Mouse (Mus musculus): ENCODE results near the gene Postn. TPM values are rescaled to one million over a fixed set of nuclear protein-coding genes. Genes with fewer than 3 reads are reported as not detected.

Postn gene
- polyA plus RNA-seq, 1 experiment from 2014 or later, result 79.6 TPM

- H3K27ac ChIP-seq (ENCODE audit: low read depth, low read length), result no peak overlapping the region
- no peak for ATAC-seq (ENCODE audit: low FRiP score, low TSS enrichment)
- no peak overlapping the region for H3K4me3 ChIP-seq (ENCODE audit: low read length)
- H3K9me3 ChIP-seq (ENCODE audit: control insufficient read depth, low read length), result no peaks in the 10 kb centered on the region
- no peaks in the 10 kb centered on the region; the same call in 1 of the 2 replicates for H3K36me3 ChIP-seq (ENCODE audit: control insufficient read depth, insufficient read depth, low read length)
- no peaks in the 10 kb centered on the region for H3K4me1 ChIP-seq (ENCODE audit: control insufficient read depth, insufficient read depth, low read length)
- WGBS, result 20% methylated on average over 2 of the region's 2 CpGs
- no peak overlapping the region for H3K4me2 ChIP-seq (replicated peaks; ENCODE audit: low read depth, low read length)
- no peaks in the 10 kb centered on the region for H3K27me3 ChIP-seq (ENCODE audit: control insufficient read depth, insufficient read depth, low read length)
- H3K9ac ChIP-seq (ENCODE audit: low read depth, low read length), result no peak overlapping the region
These were observed 16.7 kb downstream of the Postn start for GRCm38 (mm10) chr3:54377647-54378046.

- 54% methylated on average over 1 of the region's 1 CpGs for WGBS
- H3K27ac ChIP-seq (ENCODE audit: low read depth, low read length), result no peak overlapping the region
- no peak overlapping the region for H3K9ac ChIP-seq (ENCODE audit: low read depth, low read length)
- no peaks in the 10 kb centered on the region for H3K4me1 ChIP-seq (ENCODE audit: control insufficient read depth, insufficient read depth, low read length)
- no peak for ATAC-seq (ENCODE audit: low FRiP score, low TSS enrichment)
- no peak overlapping the region for H3K4me2 ChIP-seq (replicated peaks; ENCODE audit: low read depth, low read length)
- H3K4me3 ChIP-seq (ENCODE audit: low read length), result no peak overlapping the region
- no peaks in the 10 kb centered on the region; the same call in 1 of the 2 replicates for H3K36me3 ChIP-seq (ENCODE audit: control insufficient read depth, insufficient read depth, low read length)
- H3K9me3 ChIP-seq (ENCODE audit: control insufficient read depth, low read length), result no peaks in the 10 kb centered on the region
- no peaks in the 10 kb centered on the region for H3K27me3 ChIP-seq (ENCODE audit: control insufficient read depth, insufficient read depth, low read length)
These were observed 17.2 kb downstream of the Postn start for GRCm38 (mm10) chr3:54378135-54378534.

GRCm38 (mm10) chr3:54379981-54380380, 19.1 kb downstream of the Postn start:
- H3K9ac ChIP-seq (ENCODE audit: low read depth, low read length), result no peak overlapping the region
- no peak for ATAC-seq (ENCODE audit: low FRiP score, low TSS enrichment)
- no peak overlapping the region for H3K4me3 ChIP-seq (ENCODE audit: low read length)
- H3K36me3 ChIP-seq (ENCODE audit: control insufficient read depth, insufficient read depth, low read length), result no peaks in the 10 kb centered on the region
- no peaks in the 10 kb centered on the region for H3K27me3 ChIP-seq (ENCODE audit: control insufficient read depth, insufficient read depth, low read length)
- no peak overlapping the region for H3K27ac ChIP-seq (ENCODE audit: low read depth, low read length)
- no peaks in the 10 kb centered on the region for H3K9me3 ChIP-seq (ENCODE audit: control insufficient read depth, low read length)
- no peak overlapping the region for H3K4me2 ChIP-seq (replicated peaks; ENCODE audit: low read depth, low read length)
- 50% methylated on average over 4 of the region's 4 CpGs for WGBS
- no peaks in the 10 kb centered on the region for H3K4me1 ChIP-seq (ENCODE audit: control insufficient read depth, insufficient read depth, low read length)

GRCm38 (mm10) chr3:54399321-54399720, 38.4 kb downstream of the Postn start:
- Histone ChIP-seq H3K4me3 (ENCODE audit: low read length) (no peak overlapping the region), H3K36me3 (ENCODE audit: control insufficient read depth, insufficient read depth, low read length) (no peaks in the 10 kb centered on the region), H3K27me3 (ENCODE audit: control insufficient read depth, insufficient read depth, low read length) (no peaks in the 10 kb centered on the region), H3K9me3 (ENCODE audit: control insufficient read depth, low read length) (no peaks in the 10 kb centered on the region), H3K9ac (ENCODE audit: low read depth, low read length) (no peak overlapping the region), H3K27ac (ENCODE audit: low read depth, low read length) (no peak overlapping the region), H3K4me1 (ENCODE audit: control insufficient read depth, insufficient read depth, low read length) (no peaks in the 10 kb centered on the region), H3K4me2 (replicated peaks; ENCODE audit: low read depth, low read length) (no peak overlapping the region)
- ATAC-seq (ENCODE audit: low FRiP score, low TSS enrichment), result no peak
- 22% methylated on average over 2 of the region's 2 CpGs for WGBS

- H3K4me1 ChIP-seq (ENCODE audit: control insufficient read depth, insufficient read depth, low read length), result no peaks in the 10 kb centered on the region
- H3K36me3 ChIP-seq (ENCODE audit: control insufficient read depth, insufficient read depth, low read length), result no peaks in the 10 kb centered on the region
- H3K9me3 ChIP-seq (ENCODE audit: control insufficient read depth, low read length), result no peaks in the 10 kb centered on the region
- H3K27me3 ChIP-seq (ENCODE audit: control insufficient read depth, insufficient read depth, low read length), result no peaks in the 10 kb centered on the region
- no peak overlapping the region for H3K27ac ChIP-seq (ENCODE audit: low read depth, low read length)
- H3K4me2 ChIP-seq (replicated peaks; ENCODE audit: low read depth, low read length), result no peak overlapping the region
- no peak overlapping the region for H3K4me3 ChIP-seq (ENCODE audit: low read length)
- ATAC-seq (ENCODE audit: low FRiP score, low TSS enrichment), result no peak
- no peak overlapping the region for H3K9ac ChIP-seq (ENCODE audit: low read depth, low read length)
- WGBS, result 38% methylated on average over 2 of the region's 2 CpGs
These were observed 39.0 kb downstream of the Postn start for GRCm38 (mm10) chr3:54399911-54400310.

- no peaks in the 10 kb centered on the region for H3K27me3 ChIP-seq (ENCODE audit: control insufficient read depth, insufficient read depth, low read length)
- no peak overlapping the region for H3K4me3 ChIP-seq (ENCODE audit: low read length)
- no peak overlapping the region for H3K9ac ChIP-seq (ENCODE audit: low read depth, low read length)
- ATAC-seq (ENCODE audit: low FRiP score, low TSS enrichment), result no peak
- H3K27ac ChIP-seq (ENCODE audit: low read depth, low read length), result no peak overlapping the region
- WGBS, result 86% methylated on average over 1 of the region's 1 CpGs
- H3K36me3 ChIP-seq (ENCODE audit: control insufficient read depth, insufficient read depth, low read length), result no peaks in the 10 kb centered on the region
- no peak overlapping the region for H3K4me2 ChIP-seq (replicated peaks; ENCODE audit: low read depth, low read length)
- no peaks in the 10 kb centered on the region for H3K9me3 ChIP-seq (ENCODE audit: control insufficient read depth, low read length)
- no peaks in the 10 kb centered on the region for H3K4me1 ChIP-seq (ENCODE audit: control insufficient read depth, insufficient read depth, low read length)
These were observed 39.7 kb downstream of the Postn start for GRCm38 (mm10) chr3:54400617-54401016.

GRCm38 (mm10) chr3:54401706-54402105, 40.8 kb downstream of the Postn start:
- Histone ChIP-seq H3K4me3 (ENCODE audit: low read length) (no peak overlapping the region), H3K27ac (ENCODE audit: low read depth, low read length) (no peak overlapping the region), H3K36me3 (ENCODE audit: control insufficient read depth, insufficient read depth, low read length) (no peaks in the 10 kb centered on the region), H3K9ac (ENCODE audit: low read depth, low read length) (no peak overlapping the region), H3K27me3 (ENCODE audit: control insufficient read depth, insufficient read depth, low read length) (no peaks in the 10 kb centered on the region), H3K4me1 (ENCODE audit: control insufficient read depth, insufficient read depth, low read length) (no peaks in the 10 kb centered on the region), H3K9me3 (ENCODE audit: control insufficient read depth, low read length) (no peaks in the 10 kb centered on the region), H3K4me2 (replicated peaks; ENCODE audit: low read depth, low read length) (no peak overlapping the region)
- WGBS, result 75% methylated on average over 5 of the region's 5 CpGs
- no peak for ATAC-seq (ENCODE audit: low FRiP score, low TSS enrichment)

GRCm38 (mm10) chr3:54403791-54404190, 42.9 kb downstream of the Postn start:
- H3K36me3 ChIP-seq (ENCODE audit: control insufficient read depth, insufficient read depth, low read length), result no peaks in the 10 kb centered on the region
- H3K9me3 ChIP-seq (ENCODE audit: control insufficient read depth, low read length), result no peaks in the 10 kb centered on the region
- WGBS, result 42% methylated on average over 3 of the region's 3 CpGs
- no peak overlapping the region for H3K4me3 ChIP-seq (ENCODE audit: low read length)
- no peak overlapping the region for H3K27ac ChIP-seq (ENCODE audit: low read depth, low read length)
- no peak for ATAC-seq (ENCODE audit: low FRiP score, low TSS enrichment)
- no peak overlapping the region for H3K9ac ChIP-seq (ENCODE audit: low read depth, low read length)
- no peaks in the 10 kb centered on the region for H3K4me1 ChIP-seq (ENCODE audit: control insufficient read depth, insufficient read depth, low read length)
- no peaks in the 10 kb centered on the region for H3K27me3 ChIP-seq (ENCODE audit: control insufficient read depth, insufficient read depth, low read length)
- H3K4me2 ChIP-seq (replicated peaks; ENCODE audit: low read depth, low read length), result no peak overlapping the region

- H3K9ac ChIP-seq (ENCODE audit: low read depth, low read length), result no peak overlapping the region
- ATAC-seq (ENCODE audit: low FRiP score, low TSS enrichment), result no peak
- H3K36me3 ChIP-seq (ENCODE audit: control insufficient read depth, insufficient read depth, low read length), result no peaks in the 10 kb centered on the region
- no peaks in the 10 kb centered on the region for H3K9me3 ChIP-seq (ENCODE audit: control insufficient read depth, low read length)
- no peaks in the 10 kb centered on the region for H3K4me1 ChIP-seq (ENCODE audit: control insufficient read depth, insufficient read depth, low read length)
- H3K4me3 ChIP-seq (ENCODE audit: low read length), result no peak overlapping the region
- no peak overlapping the region for H3K4me2 ChIP-seq (replicated peaks; ENCODE audit: low read depth, low read length)
- no peak overlapping the region for H3K27ac ChIP-seq (ENCODE audit: low read depth, low read length)
- H3K27me3 ChIP-seq (ENCODE audit: control insufficient read depth, insufficient read depth, low read length), result no peaks in the 10 kb centered on the region
- 51% methylated on average over 2 of the region's 2 CpGs for WGBS
These were observed 45.7 kb downstream of the Postn start for GRCm38 (mm10) chr3:54406567-54406966.

- ATAC-seq (ENCODE audit: low FRiP score, low TSS enrichment), result no peak
- 83% methylated on average over 3 of the region's 3 CpGs for WGBS
- no peak overlapping the region for H3K4me3 ChIP-seq (ENCODE audit: low read length)
These were observed 50.1 kb downstream of the Postn start for GRCm38 (mm10) chr3:54411052-54411451.

More at GRCm38 (mm10) chr3:54411052-54411451, 50.1 kb downstream of the Postn start:
- Histone ChIP-seq H3K4me1 (ENCODE audit: control insufficient read depth, insufficient read depth, low read length) (no peaks in the 10 kb centered on the region), H3K9me3 (ENCODE audit: control insufficient read depth, low read length) (no peaks in the 10 kb centered on the region), H3K36me3 (ENCODE audit: control insufficient read depth, insufficient read depth, low read length) (no peaks in the 10 kb centered on the region), H3K9ac (ENCODE audit: low read depth, low read length) (no peak overlapping the region), H3K27ac (ENCODE audit: low read depth, low read length) (no peak overlapping the region), H3K27me3 (ENCODE audit: control insufficient read depth, insufficient read depth, low read length) (no peaks in the 10 kb centered on the region), H3K4me2 (replicated peaks; ENCODE audit: low read depth, low read length) (no peak overlapping the region)

All from kidney, embryonic 14.5 days (tissue).